9 mouse cellular contexts compared by ENCODE assay signal in the genomic region with DNA sequence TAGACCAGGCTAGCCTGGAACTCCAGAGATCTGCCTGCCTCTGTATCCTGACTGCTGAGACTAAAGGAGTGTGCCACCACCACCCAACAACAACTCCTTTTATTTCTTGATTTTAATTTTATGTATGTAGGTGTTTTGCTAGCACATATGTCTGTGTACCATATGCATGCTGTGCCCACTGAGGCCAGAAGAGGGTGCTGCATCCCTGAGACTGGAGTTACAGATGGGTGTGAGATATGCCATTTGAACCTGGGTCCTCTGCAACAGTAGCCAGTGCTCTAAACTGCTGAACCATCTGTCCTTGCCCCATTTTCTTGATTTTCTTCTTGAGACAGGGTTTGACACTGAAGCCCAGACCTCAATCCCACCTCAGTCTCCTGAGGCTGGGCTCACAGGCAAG. TPM values are rescaled to one million over a fixed set of nuclear protein-coding genes. Genes with fewer than 3 reads are reported as not detected.
A peak's percentile ranks its signal among the peaks of the same experiment; 100 is the strongest.
DNase-seq lines count a peak whose midpoint lies in the region; ATAC-seq and TF ChIP-seq lines count a peak whose summit lies in the region.
"Had no signal": no experiment of that assay in that cellular context is flagged by ENCODE, and none has a peak within 500 bp of the region (broad histone marks: within the 10 kb centered on the region; RNA-seq: fewer than 3 reads in every experiment).

No protein-coding gene starts in this region.

- no peak overlapping the region for H3K4me3 ChIP-seq in intestine, embryonic 14.5 days (ENCODE audit: low read depth, low read length)
- no peak overlapping the region for H3K4me3 ChIP-seq in intestine, embryonic 15.5 days (replicated peaks)
- H3K4me3 ChIP-seq in CH12.LX (replicated peaks in 1 of 3; ENCODE audit: low read depth in 2 of 3, low read length in 2 of 3, poor library complexity in 1 of 3) = no peak overlapping the region
- H3K4me3 ChIP-seq in limb, embryonic 14.5 days (replicated peaks; ENCODE audit: low read length) = no peak overlapping the region
- H3K4me3 ChIP-seq: heart, embryonic 13.5 days had no signal

- TF ChIP-seq RAD21 in CH12.LX (IDR thresholded peaks at IDR 0.05; ENCODE audit: low read depth, low read length) = peak; percentile 91

- H3K27me3 ChIP-seq in intestine, embryonic 14.5 days (replicated peaks; ENCODE audit: control insufficient read depth, insufficient read depth, low read length) = no peaks in the 10 kb centered on the region
- no peaks in the 10 kb centered on the region for H3K27me3 ChIP-seq in intestine, embryonic 15.5 days (replicated peaks)
- H3K27me3 ChIP-seq in CH12.LX (replicated peaks) = no peaks in the 10 kb centered on the region
- no peaks in the 10 kb centered on the region for H3K27me3 ChIP-seq in limb, embryonic 14.5 days (ENCODE audit: control insufficient read depth, insufficient read depth, low read length)
- H3K27me3 ChIP-seq: heart, embryonic 13.5 days had no signal

- H3K4me1 ChIP-seq in intestine, embryonic 14.5 days (replicated peaks; ENCODE audit: control insufficient read depth, insufficient read depth, low read length) = no peaks in the 10 kb centered on the region
- no peaks in the 10 kb centered on the region for H3K4me1 ChIP-seq in intestine, embryonic 15.5 days (replicated peaks)
- H3K4me1 ChIP-seq in CH12.LX (ENCODE audit: control insufficient read depth in 1 of 2, insufficient read depth in 2 of 2) = no peaks in the 10 kb centered on the region
- no peaks in the 10 kb centered on the region for H3K4me1 ChIP-seq in limb, embryonic 14.5 days (ENCODE audit: control insufficient read depth, insufficient read depth, low read length)
- H3K4me1 ChIP-seq: heart, embryonic 13.5 days had no signal

- no peaks in the 10 kb centered on the region for H3K79me2 ChIP-seq in CH12.LX (replicated peaks; ENCODE audit: control insufficient read depth, extremely low read depth, insufficient read depth, poor library complexity, severe bottlenecking)

- TF ChIP-seq EP300 in CH12.LX (IDR thresholded peaks at IDR 0.05; ENCODE audit: low read length) = no peak

- ATAC-seq in intestine, embryonic 14.5 days (replicated peaks; ENCODE audit: low FRiP score, low TSS enrichment, low read depth) = no peak; the same call in 1 of the 2 replicates
- no peak for ATAC-seq in intestine, embryonic 15.5 days
- ATAC-seq in limb, embryonic 14.5 days (ENCODE audit: low FRiP score, low read depth) = no peak
- ATAC-seq in frontal cortex, adult (ENCODE audit: low TSS enrichment) = no peak

- no peaks in the 10 kb centered on the region for H3K9me3 ChIP-seq in intestine, embryonic 14.5 days (ENCODE audit: control insufficient read depth, low read length)
- no peaks in the 10 kb centered on the region for H3K9me3 ChIP-seq in intestine, embryonic 15.5 days
- H3K9me3 ChIP-seq in CH12.LX (replicated peaks; ENCODE audit: low read length) = no peaks in the 10 kb centered on the region
- H3K9me3 ChIP-seq in limb, embryonic 14.5 days (ENCODE audit: control insufficient read depth, low read length) = no peaks in the 10 kb centered on the region
- H3K9me3 ChIP-seq: heart, embryonic 13.5 days had no signal

- DNase-seq in intestine, embryonic 14.5 days (ENCODE audit: low spot score) = peak; percentile 71
- DNase-seq in A20 (ENCODE audit: low read depth, low spot score) = peak; percentile 66
- DNase-seq in CH12.LX (ENCODE audit: extremely low read depth) = peak; percentile 61
- DNase-seq in c-Kit-positive CD71-positive TER-119-positive erythroid progenitor cells, embryonic 14.5 days (ENCODE audit: low spot score) = peak; percentile 65
- peak; percentile 16 for DNase-seq in limb, embryonic 14.5 days (ENCODE audit: low spot score)
- DNase-seq in retina, postnatal 1 day = peak; percentile 50

- H3K9ac ChIP-seq in intestine, embryonic 14.5 days (ENCODE audit: low read length) = no peak overlapping the region
- H3K9ac ChIP-seq in intestine, embryonic 15.5 days = no peak overlapping the region
- H3K9ac ChIP-seq in CH12.LX (ENCODE audit: insufficient read depth, low read depth) = no peak overlapping the region
- H3K9ac ChIP-seq in limb, embryonic 14.5 days (ENCODE audit: low read depth, low read length, severe bottlenecking) = no peak overlapping the region
- H3K9ac ChIP-seq: heart, embryonic 13.5 days had no signal

- H3K36me3 ChIP-seq in intestine, embryonic 14.5 days (ENCODE audit: control insufficient read depth, insufficient read depth, low read length) = peaks cover 77% of the 10 kb centered on the region
- peaks cover 33% of the 10 kb centered on the region for H3K36me3 ChIP-seq in intestine, embryonic 15.5 days
- H3K36me3 ChIP-seq in CH12.LX (replicated peaks in 1 of 2; ENCODE audit: control insufficient read depth in 1 of 2, insufficient read depth in 1 of 2, low read length in 1 of 2) = peaks cover 58 to 89% of the 10 kb centered on the region in 2 experiments
- peaks cover 83% of the 10 kb centered on the region for H3K36me3 ChIP-seq in limb, embryonic 14.5 days (ENCODE audit: control insufficient read depth, insufficient read depth, low read length)

- H3K4me2 ChIP-seq in intestine, embryonic 14.5 days (ENCODE audit: low read length) = no peak overlapping the region
- no peak overlapping the region for H3K4me2 ChIP-seq in intestine, embryonic 15.5 days (replicated peaks)
- H3K4me2 ChIP-seq in CH12.LX (ENCODE audit: insufficient read depth, low read depth, poor library complexity, severe bottlenecking) = no peak overlapping the region
- no peak overlapping the region for H3K4me2 ChIP-seq in limb, embryonic 14.5 days (replicated peaks; ENCODE audit: low read depth, low read length, severe bottlenecking)
- H3K4me2 ChIP-seq: heart, embryonic 13.5 days had no signal

- in situ Hi-C loops in CH12.LX (cut with MboI; ENCODE audit: low pct_ligation_motif_present, low pct_unique_long_range_greater_than_20kb, low sequenced_read_pairs) = no loop called here

- dilution Hi-C loops in CH12.LX (cut with MboI; ENCODE audit: extremely low pct_ligation_motif_present, extremely low pct_unique_long_range_greater_than_20kb, low sequenced_read_pairs) = no loop called here

- no peak overlapping the region for H3K27ac ChIP-seq in intestine, embryonic 14.5 days (ENCODE audit: low read depth)
- H3K27ac ChIP-seq in intestine, embryonic 15.5 days = no peak overlapping the region
- no peak overlapping the region for H3K27ac ChIP-seq in CH12.LX (ENCODE audit: insufficient read depth, low read depth)
- H3K27ac ChIP-seq in limb, embryonic 14.5 days (replicated peaks; ENCODE audit: low read depth, low read length) = no peak overlapping the region
- H3K27ac ChIP-seq: heart, embryonic 13.5 days had no signal

- TF ChIP-seq CTCF in CH12.LX (conservative IDR thresholded peaks at IDR 0.05 in 1 of 2, IDR thresholded peaks at IDR 0.05 in 1 of 2; ENCODE audit: low read depth in 2 of 2, low read length in 2 of 2) = peak; percentile 68 to 93; a peak in 3 of 4 replicates

- no peak for TF ChIP-seq POLR2A in CH12.LX (IDR thresholded peaks at IDR 0.05; ENCODE audit: low read depth, low read length)
- TF ChIP-seq POLR2A in limb, embryonic 14.5 days (IDR thresholded peaks at IDR 0.05; ENCODE audit: borderline replicate concordance, extremely low read depth, insufficient read depth, insufficient read length) = no peak

RNA-seq across cellular contexts. Expression of a gene that starts 12.9 kb away (rescaled TPM):
- 60.2 and 60.3 TPM in 2 replicates for polyA plus RNA-seq in intestine, embryonic 14.5 days (2014; fragmentation: Nextera tagmentation; extraction: Ambion mirVana)
- 59.8 and 70.4 TPM in 2 replicates for polyA plus RNA-seq in intestine, embryonic 15.5 days (2015; fragmentation: Nextera tagmentation; extraction: Ambion mirVana)
- 33.7 and 36.5 TPM in 2 replicates for total RNA-seq in CH12.LX (2012; rRNA removed)
- total RNA-seq in CH12.LX (2014; rRNA removed) = 15.3 and 15.6 TPM in 2 replicates
- polyA plus RNA-seq in CH12.LX (2012; ENCODE audit: insufficient read length, low read depth) = 34.7 and 42.8 TPM in 2 replicates
- polyA plus RNA-seq in limb, embryonic 14.5 days (2012; rRNA removed) = 53.2 and 68.8 TPM in 2 replicates
- 21.9 and 23.2 TPM in 2 replicates for polyA plus RNA-seq in limb, embryonic 14.5 days (2014; fragmentation: Nextera tagmentation; extraction: Ambion mirVana)

RNA-seq across cellular contexts. Expression of a gene that starts 18.0 kb away (rescaled TPM):
- 9.1 and 9.5 TPM in 2 replicates for polyA plus RNA-seq in intestine, embryonic 14.5 days (2014; fragmentation: Nextera tagmentation; extraction: Ambion mirVana)
- 5.0 and 5.6 TPM in 2 replicates for polyA plus RNA-seq in intestine, embryonic 15.5 days (2015; fragmentation: Nextera tagmentation; extraction: Ambion mirVana)
- 9.5 and 13.4 TPM in 2 replicates for total RNA-seq in CH12.LX (2012; rRNA removed)
- 4.8 and 5.5 TPM in 2 replicates for total RNA-seq in CH12.LX (2014; rRNA removed)
- 13.3 and 15.0 TPM in 2 replicates for polyA plus RNA-seq in CH12.LX (2012; ENCODE audit: insufficient read length, low read depth)
- polyA plus RNA-seq in limb, embryonic 14.5 days (2012; rRNA removed) = 60.3 and 79.9 TPM in 2 replicates
- 9.7 and 11.0 TPM in 2 replicates for polyA plus RNA-seq in limb, embryonic 14.5 days (2014; fragmentation: Nextera tagmentation; extraction: Ambion mirVana)

RNA-seq across cellular contexts. Expression of a gene that starts 27.2 kb away (rescaled TPM):
- polyA plus RNA-seq in intestine, embryonic 14.5 days (2014; fragmentation: Nextera tagmentation; extraction: Ambion mirVana) = 8.9 and 10.5 TPM in 2 replicates
- 7.8 and 8.2 TPM in 2 replicates for polyA plus RNA-seq in intestine, embryonic 15.5 days (2015; fragmentation: Nextera tagmentation; extraction: Ambion mirVana)
- total RNA-seq in CH12.LX (2012; rRNA removed) (32.1 and 35.1 TPM in 2 replicates), CH12.LX (2014; rRNA removed) (21.4 and 25.9 TPM in 2 replicates)
- polyA plus RNA-seq in CH12.LX (2012; ENCODE audit: insufficient read length, low read depth) = 36.1 and 36.8 TPM in 2 replicates
- 49.9 and 62.9 TPM in 2 replicates for polyA plus RNA-seq in limb, embryonic 14.5 days (2012; rRNA removed)
- polyA plus RNA-seq in limb, embryonic 14.5 days (2014; fragmentation: Nextera tagmentation; extraction: Ambion mirVana) = 10.4 and 10.7 TPM in 2 replicates

RNA-seq across cellular contexts. Expression of a gene that starts 28.9 kb away (rescaled TPM):
- polyA plus RNA-seq in intestine, embryonic 14.5 days (2014; fragmentation: Nextera tagmentation; extraction: Ambion mirVana) = 8.2 and 9.9 TPM in 2 replicates
- polyA plus RNA-seq in intestine, embryonic 15.5 days (2015; fragmentation: Nextera tagmentation; extraction: Ambion mirVana) = 10.6 and 11.1 TPM in 2 replicates
- 5.2 and 8.3 TPM in 2 replicates for total RNA-seq in CH12.LX (2012; rRNA removed)
- total RNA-seq in CH12.LX (2014; rRNA removed) = 4.7 and 5.0 TPM in 2 replicates
- polyA plus RNA-seq in CH12.LX (2012; ENCODE audit: insufficient read length, low read depth) = 6.7 and 7.1 TPM in 2 replicates
- polyA plus RNA-seq in limb, embryonic 14.5 days (2012; rRNA removed) = 24.8 and 26.9 TPM in 2 replicates
- 5.9 and 6.4 TPM in 2 replicates for polyA plus RNA-seq in limb, embryonic 14.5 days (2014; fragmentation: Nextera tagmentation; extraction: Ambion mirVana)

RNA-seq across cellular contexts. Expression of a gene that starts 49.2 kb away (rescaled TPM):
- 557 and 562 TPM in 2 replicates for polyA plus RNA-seq in intestine, embryonic 14.5 days (2014; fragmentation: Nextera tagmentation; extraction: Ambion mirVana)
- polyA plus RNA-seq in intestine, embryonic 15.5 days (2015; fragmentation: Nextera tagmentation; extraction: Ambion mirVana) = 437 and 494 TPM in 2 replicates
- total RNA-seq in CH12.LX (2012; rRNA removed) = 515 and 844 TPM in 2 replicates
- 1,049 and 1,142 TPM in 2 replicates for total RNA-seq in CH12.LX (2014; rRNA removed)
- polyA plus RNA-seq in CH12.LX (2012; ENCODE audit: insufficient read length, low read depth) = 902 and 991 TPM in 2 replicates
- 178 and 295 TPM in 2 replicates for polyA plus RNA-seq in limb, embryonic 14.5 days (2012; rRNA removed)
- 426 and 451 TPM in 2 replicates for polyA plus RNA-seq in limb, embryonic 14.5 days (2014; fragmentation: Nextera tagmentation; extraction: Ambion mirVana)

Comparison
In these comparisons a context has a peak if more than half of its experiments do, and no peak if none do; other contexts are left out.
1. DNase-seq: peak in every context shown above with its lines; median percentile 71 in intestine, embryonic 14.5 days; 66 in A20; 65 in c-Kit-positive CD71-positive TER-119-positive erythroid progenitor cells, embryonic 14.5 days; 61 in CH12.LX; 50 in retina, postnatal 1 day; 16 in limb, embryonic 14.5 days.